Mouse (Mus musculus): ENCODE measurements at regions not wholly inside any gene's neighbourhood (a gene's known extent, or its start where the extent isn't known, plus 50 kb on each side); places are given as distances from the start of the nearest gene placed in this dataset.

DNA sequence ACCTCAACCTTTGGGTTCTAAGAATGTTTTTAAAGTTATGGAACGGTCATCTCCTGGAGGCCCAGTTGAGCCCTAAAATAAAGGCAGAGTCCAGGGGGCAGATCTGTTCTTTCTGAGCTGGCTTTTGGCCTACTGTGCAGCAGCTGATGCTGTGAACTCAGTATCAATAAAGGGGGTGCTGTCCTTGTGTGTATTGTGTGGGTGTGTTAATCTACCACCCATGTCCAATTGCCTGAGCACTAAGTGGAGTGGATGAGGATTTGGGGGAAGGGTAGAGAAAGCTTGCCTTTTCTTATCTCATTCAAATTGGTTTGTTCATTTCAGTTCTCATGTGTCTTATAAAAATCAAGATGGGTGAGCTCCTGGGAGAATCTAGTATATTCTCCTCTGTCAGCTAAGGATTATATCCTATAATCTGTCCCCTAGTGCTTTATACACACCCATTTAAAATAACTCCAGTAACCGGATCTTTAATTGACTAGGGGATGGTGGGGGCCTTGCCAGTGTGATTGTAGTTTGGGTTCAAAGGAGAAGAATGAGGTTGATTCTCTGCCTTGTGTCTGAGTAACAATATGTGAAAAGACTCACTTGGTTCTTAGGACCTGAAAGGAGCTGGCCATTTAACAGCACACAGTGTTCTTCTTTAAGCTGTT is 703.6 kb downstream of the Tfap2b start:
- TF ChIP-seq EP300 (optimal IDR thresholded peaks at IDR 0.05): no peak
- no peak for TF ChIP-seq CTCF (IDR thresholded peaks at IDR 0.05; ENCODE audit: low read depth)
